Mouse (Mus musculus): Measurements from ENCODE around the gene N4bp3. TPM values are rescaled to one million over a fixed set of nuclear protein-coding genes. Genes with fewer than 3 reads are reported as not detected.
"Not testable (repeated sequence)": the region's sequence is repeated elsewhere in the genome, so short reads cannot be mapped to it uniquely, and the experiment has no call there.

The N4bp3 gene
- total RNA-seq, 1 experiment from 2014 or later = 13.7 TPM

- DNase-seq = no peak
Observed at GRCm38 (mm10) chr11:51629651-51630314, 20.9 kb downstream of the N4bp3 start.

DNA sequence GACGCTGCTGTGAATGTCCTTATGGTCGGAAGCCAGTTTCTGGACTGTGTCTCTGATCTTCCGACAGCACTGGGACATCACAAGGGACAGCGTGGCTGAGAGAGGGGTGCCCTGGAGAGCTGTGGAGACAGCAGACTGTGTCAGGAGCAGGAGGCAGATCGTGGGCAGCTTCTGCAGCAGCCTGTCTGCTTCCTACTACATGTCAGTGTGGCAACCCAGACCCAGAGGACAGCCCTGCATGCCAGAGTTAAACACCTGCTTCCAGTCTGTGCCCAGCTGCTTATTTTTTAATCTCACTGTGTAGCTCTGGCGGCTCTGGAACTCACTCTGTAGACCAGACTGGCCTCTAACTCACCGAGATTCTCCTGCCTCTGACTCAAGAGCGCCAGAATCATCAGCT, 22.7 kb downstream of the N4bp3 start:
- no peak for DNase-seq

DNA sequence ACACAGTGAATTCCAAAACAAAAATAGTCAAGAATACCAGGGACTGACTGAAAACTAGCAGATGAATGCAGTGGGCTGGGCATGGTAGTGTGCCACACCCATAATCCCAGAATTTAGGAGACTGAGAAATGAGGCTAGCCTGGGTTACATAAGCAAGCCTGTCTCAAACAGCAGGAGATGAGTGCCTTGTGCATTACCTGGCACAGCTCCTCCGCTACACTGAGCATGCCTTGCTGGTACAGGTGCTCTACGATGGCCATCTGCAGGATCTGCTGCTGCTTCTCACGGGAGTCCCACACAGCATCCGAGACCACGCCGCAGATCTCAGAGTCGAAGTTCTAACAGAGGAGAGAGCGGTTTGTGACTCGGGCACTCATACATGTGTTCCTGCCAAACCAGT, 23.2 kb downstream of the N4bp3 start:
- DNase-seq = no peak

GRCm38 (mm10) chr11:51625187-51625820, 25.3 kb downstream of the N4bp3 start:
- DNase-seq = no peak

DNA sequence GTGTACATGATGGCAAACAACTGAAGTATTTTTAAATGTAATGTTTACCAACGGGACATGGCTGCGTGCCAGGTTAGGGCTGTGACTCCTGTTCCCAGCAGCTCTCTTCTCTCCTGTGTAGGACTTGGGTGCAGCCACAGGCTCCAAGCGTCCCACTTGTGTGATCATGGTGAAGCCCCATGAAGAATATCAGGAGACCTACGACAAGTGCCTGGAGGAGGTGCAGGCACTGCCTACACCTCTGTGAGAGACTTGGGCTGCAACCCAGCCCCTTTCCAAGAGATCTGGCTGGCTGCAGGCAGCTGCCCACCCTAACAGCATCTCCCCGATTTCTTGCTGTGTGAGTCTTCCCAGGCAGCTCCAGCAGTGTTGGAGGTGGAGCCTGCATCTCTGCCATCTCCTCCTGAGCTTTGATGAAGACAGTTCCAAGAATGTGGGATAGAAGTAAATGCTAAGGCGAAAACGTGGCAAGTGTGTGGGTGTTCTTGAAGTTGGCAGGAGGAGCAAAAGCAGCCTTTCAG, 27.6 kb downstream of the N4bp3 start:
- DNase-seq = no peak

- DNase-seq = no peak
Observed at GRCm38 (mm10) chr11:51621776-51622175, 28.9 kb downstream of the N4bp3 start.

GRCm38 (mm10) chr11:51620084-51620483, 30.6 kb downstream of the N4bp3 start:
- DNase-seq = no peak

- DNase-seq = peak; percentile 93
Observed at GRCm38 (mm10) chr11:51619409-51620060, 31.1 kb downstream of the N4bp3 start, which contains the start of gene Nhp2. Gene Nhp2, plus strand, starts transcription at chr11:51619735.

GRCm38 (mm10) chr11:51618894-51619408, 31.7 kb downstream of the N4bp3 start:
- DNase-seq = no peak

GRCm38 (mm10) chr11:51617693-51618092, 32.9 kb downstream of the N4bp3 start:
- DNase-seq = peak; percentile 50

GRCm38 (mm10) chr11:51616113-51616512, 34.5 kb downstream of the N4bp3 start:
- not testable (repeated sequence) for DNase-seq

GRCm38 (mm10) chr11:51615601-51616000, 35.0 kb downstream of the N4bp3 start:
- DNase-seq = peak; percentile 76

- DNase-seq = no peak
Observed at GRCm38 (mm10) chr11:51615129-51615528, 35.5 kb downstream of the N4bp3 start.

GRCm38 (mm10) chr11:51614256-51614655, 36.4 kb downstream of the N4bp3 start:
- DNase-seq = no peak

GRCm38 (mm10) chr11:51609940-51610339, 40.7 kb downstream of the N4bp3 start:
- not testable (repeated sequence) for DNase-seq

- no peak for DNase-seq
Observed at GRCm38 (mm10) chr11:51609266-51609909, 41.3 kb downstream of the N4bp3 start.

GRCm38 (mm10) chr11:51607096-51607738, 43.4 kb downstream of the N4bp3 start:
- DNase-seq = no peak

DNA sequence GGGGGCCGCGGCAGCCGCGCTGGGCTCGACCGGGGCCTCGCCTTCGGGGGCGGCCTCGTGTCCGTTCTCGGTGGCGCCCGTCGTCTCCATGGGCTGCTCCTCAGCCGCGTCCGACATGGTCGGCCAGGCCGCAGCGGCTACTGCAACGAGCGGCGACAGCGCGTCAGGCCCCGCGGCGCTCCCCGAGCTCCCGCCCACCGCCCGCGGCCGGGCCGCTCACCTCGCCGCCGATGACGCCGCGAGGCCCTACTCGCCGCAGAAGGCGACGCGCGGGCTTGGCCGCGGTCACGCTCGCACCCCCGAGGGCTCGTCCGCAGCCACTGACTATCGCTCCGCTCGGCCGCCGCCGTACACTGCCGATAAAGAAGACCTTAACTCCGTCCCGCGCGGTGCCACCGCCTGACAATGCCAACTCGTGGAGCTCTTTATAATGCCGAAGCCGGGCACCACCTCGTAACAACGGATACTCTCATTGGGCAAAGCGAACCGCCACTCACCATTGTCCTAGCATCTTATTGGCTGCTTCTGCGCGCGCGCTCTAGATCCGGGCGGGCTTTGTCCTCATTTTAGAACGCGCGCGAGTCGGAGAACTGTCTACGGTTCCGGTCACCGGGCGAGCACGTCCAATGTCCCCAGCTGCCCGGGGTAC, 44.1 kb downstream of the N4bp3 start, which contains the start of gene Hnrnpab:
Gene Hnrnpab, minus strand, starts transcription at position 401 of the 649 bp plus-strand sequence.
- DNase-seq = peak; percentile 93

DNA sequence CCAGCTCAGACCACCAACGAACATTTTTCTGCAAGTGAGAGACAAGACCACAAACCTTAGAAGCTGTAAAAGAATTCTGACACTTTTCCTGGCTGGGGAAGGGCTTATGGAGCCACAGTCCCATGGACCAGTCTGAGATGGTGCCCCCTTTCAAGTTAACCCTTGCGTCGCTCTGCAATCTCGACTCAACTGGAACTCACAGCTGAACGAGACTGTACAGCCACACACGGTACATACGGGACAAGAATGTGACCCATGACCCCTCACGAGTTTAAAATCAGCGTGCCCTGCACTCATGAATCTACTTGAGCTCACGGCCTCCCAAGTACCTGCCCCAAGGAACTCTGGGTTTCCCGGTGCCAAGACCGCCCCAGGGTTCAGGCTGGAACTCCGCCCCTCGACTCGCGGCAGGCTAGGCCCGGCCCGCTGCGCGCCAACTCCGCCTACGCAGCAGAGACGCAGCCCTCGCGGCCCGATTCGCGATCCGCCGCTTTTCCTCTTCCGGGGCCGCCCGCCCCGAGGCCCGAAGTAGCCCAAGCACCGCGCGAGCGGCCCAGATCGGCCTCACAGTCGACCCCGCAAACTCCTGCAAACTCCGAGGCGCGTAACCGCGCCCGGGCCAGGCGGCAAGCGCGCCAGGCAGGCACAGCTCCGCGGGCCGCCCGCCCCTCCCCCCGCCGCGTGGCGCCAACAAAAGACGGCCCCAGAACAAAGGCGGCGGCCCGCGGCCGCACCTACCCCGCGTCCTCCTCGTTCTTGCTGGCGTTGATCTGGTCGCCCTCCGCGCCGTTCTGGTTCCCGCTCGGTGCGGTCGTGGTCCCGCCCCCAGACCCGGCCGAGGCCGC, 44.8 kb downstream of the N4bp3 start:
- peak; percentile 92 for DNase-seq

GRCm38 (mm10) chr11:51602253-51602652, 48.4 kb downstream of the N4bp3 start:
- DNase-seq = no peak

All from adrenal gland, postnatal 25 days (tissue).